Mouse (Mus musculus): ENCODE results near the gene Rnps1. TPM values are rescaled to one million over a fixed set of nuclear protein-coding genes. Genes with fewer than 3 reads are reported as not detected.

Gene Rnps1
- polyA plus RNA-seq, 1 experiment: 134 TPM

DNA sequence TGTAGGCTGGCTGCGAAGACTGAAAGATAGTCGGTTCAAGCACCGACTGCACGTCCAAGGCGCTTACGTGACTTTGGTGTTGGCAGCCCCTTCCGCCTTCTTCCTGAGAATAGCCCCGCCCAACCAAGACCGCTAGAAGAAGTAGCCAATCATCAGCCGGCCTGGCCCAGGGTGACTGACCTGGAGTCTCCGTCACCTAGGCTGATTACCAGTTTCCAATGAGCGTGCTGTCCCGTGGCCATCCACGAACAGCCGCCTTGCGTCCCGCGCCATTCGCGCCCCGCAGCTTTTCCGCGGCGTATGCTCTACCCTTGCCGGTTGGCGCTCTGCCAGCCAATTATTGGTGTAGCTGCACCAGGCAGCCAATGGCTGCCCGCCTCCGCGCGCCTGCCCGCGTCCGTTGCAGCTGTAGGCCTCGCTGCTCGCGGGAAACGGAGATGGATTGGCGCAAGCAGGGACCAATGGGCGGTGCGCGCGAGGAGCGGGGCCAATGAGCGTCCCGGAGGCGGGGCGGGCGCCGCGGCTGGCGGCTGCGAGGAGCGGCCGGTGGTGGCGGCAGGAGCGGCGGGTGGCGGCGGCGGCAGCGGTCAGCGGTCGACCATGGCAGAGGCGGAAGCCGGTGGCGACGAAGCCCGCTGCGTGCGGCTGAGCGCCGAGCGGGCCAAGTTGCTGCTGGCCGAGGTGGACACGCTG lies 55.7 kb downstream of the Rnps1 start, which contains the start of the genes E4f1 and Pgp:
E4f1 (minus strand) TSS at position 404 of the 693 bp plus-strand sequence.
Pgp (plus strand) TSS at position 483 of the 693 bp plus-strand sequence.
- peak; percentile 99 for DNase-seq (ENCODE audit: low spot score)

DNA sequence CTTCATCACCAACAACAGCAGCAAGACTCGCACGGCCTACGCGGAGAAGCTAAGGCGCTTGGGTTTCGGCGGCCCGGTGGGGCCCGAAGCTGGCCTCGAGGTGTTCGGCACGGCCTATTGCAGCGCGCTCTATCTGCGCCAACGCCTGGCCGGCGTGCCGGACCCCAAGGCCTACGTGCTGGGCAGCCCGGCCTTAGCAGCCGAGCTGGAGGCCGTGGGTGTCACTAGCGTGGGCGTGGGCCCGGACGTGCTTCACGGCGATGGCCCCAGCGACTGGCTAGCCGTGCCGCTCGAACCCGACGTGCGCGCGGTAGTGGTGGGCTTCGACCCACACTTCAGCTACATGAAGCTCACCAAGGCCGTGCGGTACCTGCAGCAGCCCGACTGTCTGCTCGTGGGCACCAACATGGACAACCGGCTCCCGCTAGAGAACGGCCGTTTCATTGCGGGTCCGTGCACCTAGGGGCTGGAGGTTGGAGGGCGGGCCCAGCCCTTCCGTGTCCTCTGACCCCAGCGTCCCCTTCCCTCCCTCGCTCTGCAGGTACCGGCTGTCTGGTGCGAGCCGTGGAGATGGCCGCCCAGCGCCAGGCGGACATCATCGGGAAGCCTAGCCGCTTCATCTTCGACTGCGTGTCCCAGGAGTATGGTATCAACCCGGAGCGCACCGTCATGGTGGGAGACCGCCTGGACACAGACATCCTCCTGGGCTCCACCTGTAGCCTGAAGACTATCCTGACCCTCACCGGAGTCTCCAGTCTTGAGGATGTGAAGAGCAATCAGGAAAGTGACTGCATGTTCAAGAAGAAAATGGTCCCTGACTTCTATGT lies 56.5 kb downstream of the Rnps1 start:
- DNase-seq (ENCODE audit: low spot score): no peak

DNA sequence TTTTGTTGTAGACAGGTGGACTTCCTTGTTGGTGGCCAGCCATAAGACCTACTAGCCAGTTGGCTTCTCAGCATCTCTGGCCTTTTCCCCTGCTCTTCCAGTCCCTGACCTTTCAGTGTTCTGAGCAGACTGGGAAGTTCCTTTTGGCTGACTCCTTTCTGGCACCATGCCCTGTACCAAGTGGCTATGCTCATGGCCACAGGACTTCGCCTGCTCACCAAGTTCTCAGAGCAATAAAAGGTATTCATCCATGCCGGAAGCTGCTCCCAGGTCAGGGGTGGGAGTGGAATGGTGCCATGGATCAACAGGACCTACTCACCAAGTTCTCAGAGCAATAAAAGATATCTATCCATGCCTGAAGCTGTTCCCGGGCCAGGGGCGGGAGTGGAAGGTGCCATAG lies 58.1 kb downstream of the Rnps1 start:
- DNase-seq (ENCODE audit: low spot score): no peak

DNA sequence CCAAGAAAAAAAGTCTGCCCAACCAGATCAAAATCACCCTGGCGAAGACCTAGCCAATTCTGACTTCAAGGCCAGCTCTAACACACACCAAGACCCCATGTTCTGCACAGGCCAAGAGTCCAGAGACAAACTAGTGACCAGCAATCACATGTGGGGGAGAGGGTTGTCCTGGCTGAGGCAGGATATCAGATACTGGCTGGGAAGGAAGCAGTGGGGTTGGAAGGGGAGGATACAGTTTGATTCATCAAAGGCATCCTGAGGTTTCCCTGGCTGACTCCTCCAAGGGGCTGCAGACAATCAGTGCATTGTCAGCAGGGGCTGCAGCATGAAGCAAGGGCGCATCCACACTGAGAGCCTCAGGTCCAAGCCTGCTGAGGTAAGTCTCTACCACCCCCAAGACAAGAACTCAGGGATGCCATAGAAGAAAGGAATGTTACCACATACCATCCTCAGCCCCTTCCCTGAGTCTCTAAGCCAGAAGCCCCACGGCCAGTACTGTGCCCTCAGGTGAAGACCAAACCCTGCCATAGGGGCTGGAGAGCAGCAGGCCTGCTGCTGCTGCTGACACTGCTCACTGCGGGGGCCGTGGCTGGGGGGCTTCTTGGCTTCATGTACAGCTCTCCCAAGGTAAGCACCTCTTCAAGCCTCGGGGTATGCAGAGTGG lies 59.4 kb downstream of the Rnps1 start, which contains the start of gene Bricd5:
Bricd5 (plus strand) TSS at position 273 of the 664 bp plus-strand sequence.
- no peak for DNase-seq (ENCODE audit: low spot score)

DNA sequence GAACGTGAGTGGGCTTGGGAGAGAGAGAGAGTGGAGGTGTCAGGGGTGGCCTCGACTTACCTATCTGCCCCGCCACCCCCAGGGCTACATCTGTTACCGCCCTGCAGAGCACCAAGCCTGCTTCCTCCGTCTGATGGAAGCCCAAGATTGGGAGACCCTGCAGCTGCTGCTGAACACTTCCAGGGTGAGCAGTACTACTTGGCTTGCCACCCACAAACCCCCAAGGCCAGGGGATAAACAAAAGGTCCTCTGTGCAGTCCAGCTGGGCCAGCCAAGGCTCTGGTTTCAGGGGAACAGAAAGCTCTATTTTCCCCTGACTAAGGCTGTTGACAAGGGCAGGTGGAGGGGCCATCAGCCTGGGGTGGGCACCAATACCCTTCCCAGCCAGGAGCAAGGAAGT lies 60.2 kb downstream of the Rnps1 start:
- DNase-seq (ENCODE audit: low spot score): no peak

Other genes starting within 250 kb of the Rnps1 start
- 460 and 497 TPM in 2 replicates for gene Atp6v0c, start 244.9 kb upstream of the Rnps1 start, polyA plus RNA-seq (2012; rRNA removed)
- 7.6 and 7.9 TPM in 2 replicates for gene Tbc1d24, start 209.0 kb upstream of the Rnps1 start, polyA plus RNA-seq (2012; rRNA removed)
- 0.88 and 1.0 TPM in 2 replicates for gene Ntn3, start 205.0 kb upstream of the Rnps1 start, polyA plus RNA-seq (2012; rRNA removed)
- gene Tedc2, start 193.7 kb upstream of the Rnps1 start, polyA plus RNA-seq (2012; rRNA removed): 8.1 and 9.2 TPM in 2 replicates
- 1.6 and 1.7 TPM in 2 replicates for gene Ccnf, start 163.1 kb upstream of the Rnps1 start, polyA plus RNA-seq (2012; rRNA removed)
- gene Abca17, start 63.5 kb upstream of the Rnps1 start, polyA plus RNA-seq (2012; rRNA removed): 0.10 and 0.12 TPM in 2 replicates
- gene Abca3, start 62.6 kb upstream of the Rnps1 start, polyA plus RNA-seq (2012; rRNA removed): 44.4 and 47.7 TPM in 2 replicates
- 116 and 139 TPM in 2 replicates for gene Eci1, start 12.1 kb downstream of the Rnps1 start, polyA plus RNA-seq (2012; rRNA removed)
- 47.5 and 62.9 TPM in 2 replicates for gene Dnase1l2, start 28.5 kb downstream of the Rnps1 start, polyA plus RNA-seq (2012; rRNA removed)
- 55.8 and 61.5 TPM in 2 replicates for gene E4f1, start 55.7 kb downstream of the Rnps1 start, polyA plus RNA-seq (2012; rRNA removed)
- gene Pgp, start 55.8 kb downstream of the Rnps1 start, polyA plus RNA-seq (2012; rRNA removed): 31.8 and 33.5 TPM in 2 replicates
- gene Bricd5, start 59.3 kb downstream of the Rnps1 start, polyA plus RNA-seq (2012; rRNA removed): 0.10 and 0.19 TPM in 2 replicates
- gene Mlst8, start 64.5 kb downstream of the Rnps1 start, polyA plus RNA-seq (2012; rRNA removed): 20.9 and 21.7 TPM in 2 replicates
- 0.76 and 1.1 TPM in 2 replicates for gene Caskin1, start 74.0 kb downstream of the Rnps1 start, polyA plus RNA-seq (2012; rRNA removed)
- 174 and 223 TPM in 2 replicates for gene Traf7, start 113.4 kb downstream of the Rnps1 start, polyA plus RNA-seq (2012; rRNA removed)
- gene Rab26, start 119.6 kb downstream of the Rnps1 start, polyA plus RNA-seq (2012; rRNA removed): 1.4 and 1.5 TPM in 2 replicates
- 69.8 and 84.0 TPM in 2 replicates for gene Pkd1, start 135.3 kb downstream of the Rnps1 start, polyA plus RNA-seq (2012; rRNA removed)
- gene Tsc2, start 218.1 kb downstream of the Rnps1 start, polyA plus RNA-seq (2012; rRNA removed): 95.3 and 112 TPM in 2 replicates
- 21.7 and 22.0 TPM in 2 replicates for gene Nthl1, start 218.1 kb downstream of the Rnps1 start, polyA plus RNA-seq (2012; rRNA removed)
- gene Slc9a3r2, start 235.8 kb downstream of the Rnps1 start, polyA plus RNA-seq (2012; rRNA removed): 59.2 and 63.5 TPM in 2 replicates
- gene Npw, start 243.9 kb downstream of the Rnps1 start, polyA plus RNA-seq (2012; rRNA removed): 0.62 and 0.80 TPM in 2 replicates